Mouse (Mus musculus) kidney, adult 2 months (tissue): Measurements from ENCODE around the gene Cd180.

Source experiments
- CTCF ChIP-seq: fragments of 200-500 bp; conservative IDR thresholded peaks from 2 replicates; pipeline ENCODE4 v1.5.1; 2011; ENCODE audit warnings: low read depth, mild to moderate bottlenecking, control low read depth, low read length, moderate library complexity, mixed read lengths; ENCODE audit not compliant: insufficient read depth, insufficient read length
- POLR2A ChIP-seq: fragments of 200-500 bp; IDR thresholded peaks from one replicate; pipeline ENCODE4 v1.6.1; 2011; ENCODE audit warnings: low read depth, low read length, control low read depth

GRCm38 (mm10) chr13:102779275-102779674 lies 85.9 kb downstream of the Cd180 start:
- TF ChIP-seq POLR2A (no peak), CTCF (no peak)
